Mouse (Mus musculus): ENCODE data around the gene Eya3. TPM values are rescaled to one million over a fixed set of nuclear protein-coding genes. Genes with fewer than 3 reads are reported as not detected.

Gene Eya3
- polyA plus RNA-seq, 1 experiment from 2014 or later = 14.3 TPM

Other genes with a start within 250 kb of the Eya3 start
- 9.6 and 13.7 TPM in 2 replicates for gene Phactr4, start 216.5 kb upstream of the Eya3 start, polyA plus RNA-seq (2015; fragmentation: Nextera tagmentation; extraction: Ambion mirVana)
- gene Med18, start 175.1 kb upstream of the Eya3 start, polyA plus RNA-seq (2015; fragmentation: Nextera tagmentation; extraction: Ambion mirVana) = 15.1 and 16.1 TPM in 2 replicates
- 6.8 and 8.5 TPM in 2 replicates for gene Sesn2, start 128.5 kb upstream of the Eya3 start, polyA plus RNA-seq (2015; fragmentation: Nextera tagmentation; extraction: Ambion mirVana)
- 1,393 and 1,600 TPM in 2 replicates for gene Atpif1, start 105.3 kb upstream of the Eya3 start, polyA plus RNA-seq (2015; fragmentation: Nextera tagmentation; extraction: Ambion mirVana)
- 150 and 158 TPM in 2 replicates for gene Dnajc8, start 103.4 kb upstream of the Eya3 start, polyA plus RNA-seq (2015; fragmentation: Nextera tagmentation; extraction: Ambion mirVana)
- gene Ptafr, start 74.9 kb upstream of the Eya3 start, polyA plus RNA-seq (2015; fragmentation: Nextera tagmentation; extraction: Ambion mirVana) = 0.80 TPM in 2 replicates
- 3.6 and 5.6 TPM in 2 replicates for gene Xkr8, start 93.6 kb downstream of the Eya3 start, polyA plus RNA-seq (2015; fragmentation: Nextera tagmentation; extraction: Ambion mirVana)
- gene Smpdl3b, start 118.3 kb downstream of the Eya3 start, polyA plus RNA-seq (2015; fragmentation: Nextera tagmentation; extraction: Ambion mirVana) = 0.53 and 0.58 TPM in 2 replicates
- 35.4 and 45.3 TPM in 2 replicates for gene Rpa2, start 129.3 kb downstream of the Eya3 start, polyA plus RNA-seq (2015; fragmentation: Nextera tagmentation; extraction: Ambion mirVana)
- gene Themis2, start 157.4 kb downstream of the Eya3 start, polyA plus RNA-seq (2015; fragmentation: Nextera tagmentation; extraction: Ambion mirVana) = 0.47 and 0.90 TPM in 2 replicates
- gene Ppp1r8, start 204.2 kb downstream of the Eya3 start, polyA plus RNA-seq (2015; fragmentation: Nextera tagmentation; extraction: Ambion mirVana) = 44.8 and 49.5 TPM in 2 replicates
- 134 and 143 TPM in 2 replicates for gene Stx12, start 245.5 kb downstream of the Eya3 start, polyA plus RNA-seq (2015; fragmentation: Nextera tagmentation; extraction: Ambion mirVana)

Measured in neural tube, embryonic 13.5 days (tissue).